Mouse (Mus musculus) heart, embryonic 11.5 days (tissue): ENCODE measurements at regions not wholly inside any gene's neighbourhood (a gene's known extent, or its start where the extent isn't known, plus 50 kb on each side); places are given as distances from the start of the nearest gene placed in this dataset.
A peak's percentile ranks its signal among the peaks of the same experiment; 100 is the strongest.

Experiments used
- ATAC-seq: fragments of 200-750 bp; cut with Nextera tagmentation; replicated peaks from 2 replicates; pipeline ENCODE4 v1.8.0; 2017; ENCODE audit warnings: moderate library complexity; ENCODE audit not compliant: insufficient number of reproducible peaks, low FRiP score, low TSS enrichment
- H3K27ac ChIP-seq: fragments of 300-500 bp; sonication (generic); 2 replicates; pipeline ENCODE4 v1.5.1; 2014; ENCODE audit warnings: mild to moderate bottlenecking, low read depth, low read length
- H3K27me3 ChIP-seq: fragments of 300-500 bp; sonication (generic); 2 replicates; pipeline ENCODE4 v1.6.1; 2014; ENCODE audit warnings: mild to moderate bottlenecking, low read length, mixed read lengths; ENCODE audit not compliant: control insufficient read depth, insufficient read depth
- H3K36me3 ChIP-seq: fragments of 300-500 bp; sonication (generic); 2 replicates; pipeline ENCODE4 v1.6.1; 2014; ENCODE audit warnings: mild to moderate bottlenecking, low read length, moderate library complexity, mixed read lengths; ENCODE audit not compliant: control insufficient read depth, insufficient read depth
- H3K4me1 ChIP-seq: fragments of 300-500 bp; sonication (generic); 2 replicates; pipeline ENCODE4 v1.6.1; 2014; ENCODE audit warnings: low read length; ENCODE audit not compliant: control insufficient read depth, insufficient read depth
- H3K4me2 ChIP-seq: fragments of 300-500 bp; sonication (generic); 2 replicates; pipeline ENCODE4 v1.6.1; 2014; ENCODE audit warnings: mild to moderate bottlenecking, moderate library complexity
- H3K4me3 ChIP-seq: fragments of 300-500 bp; sonication (generic); 2 replicates; pipeline ENCODE4 v1.5.1; 2014; ENCODE audit warnings: low read depth, low read length
- H3K9ac ChIP-seq: fragments of 300-500 bp; sonication (generic); 2 replicates; pipeline ENCODE4 v1.6.1; 2014; ENCODE audit warnings: mild to moderate bottlenecking, low read depth, low read length, moderate library complexity
- H3K9me3 ChIP-seq: fragments of 300-500 bp; sonication (generic); replicated peaks from 2 replicates; pipeline ENCODE4 v1.6.1; 2016; ENCODE audit warnings: low read length; ENCODE audit not compliant: control insufficient read depth
- WGBS: fragments of 180-500 bp; shearing (Covaris S2); extraction: QIAGEN DNeasy Blood & Tissue Kit; methylation state at CpG from one replicate; pipeline ENCODE4 v1.1.7; 2014; ENCODE audit not compliant: insufficient replicate concordance; 5-methylcytosine and 5-hydroxymethylcytosine counted together

DNA sequence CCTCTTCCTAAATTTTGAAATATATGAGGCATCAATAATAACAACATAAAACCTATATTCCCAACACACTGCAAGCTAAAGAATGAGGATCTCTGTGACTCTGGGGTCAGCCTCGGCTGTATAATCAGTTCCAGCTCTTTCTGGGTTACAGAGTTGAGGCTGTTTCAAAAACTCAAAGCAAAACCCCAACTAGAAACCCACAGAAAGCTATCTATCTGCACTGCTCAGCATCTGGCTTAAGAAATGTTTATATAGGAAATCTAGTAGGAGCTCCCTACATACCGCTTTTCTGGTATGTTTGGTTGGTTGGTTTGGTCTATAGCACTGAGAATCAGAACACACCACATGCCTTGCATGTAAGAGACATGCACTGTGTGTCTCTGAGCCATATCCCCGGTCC lies 137.8 kb upstream of the Tyw5 start:
- no peak for ATAC-seq
- no peaks in the 10 kb centered on the region for H3K9me3 ChIP-seq
- peaks cover 13% of the 10 kb centered on the region for H3K4me1 ChIP-seq
- H3K36me3 ChIP-seq: no peaks in the 10 kb centered on the region
- no peak overlapping the region for H3K9ac ChIP-seq
- no peak overlapping the region for H3K27ac ChIP-seq
- H3K4me2 ChIP-seq: no peak overlapping the region
- H3K4me3 ChIP-seq: no peak overlapping the region
- 52% methylated on average over 3 of the region's 3 CpGs for WGBS
- H3K27me3 ChIP-seq: no peaks in the 10 kb centered on the region

DNA sequence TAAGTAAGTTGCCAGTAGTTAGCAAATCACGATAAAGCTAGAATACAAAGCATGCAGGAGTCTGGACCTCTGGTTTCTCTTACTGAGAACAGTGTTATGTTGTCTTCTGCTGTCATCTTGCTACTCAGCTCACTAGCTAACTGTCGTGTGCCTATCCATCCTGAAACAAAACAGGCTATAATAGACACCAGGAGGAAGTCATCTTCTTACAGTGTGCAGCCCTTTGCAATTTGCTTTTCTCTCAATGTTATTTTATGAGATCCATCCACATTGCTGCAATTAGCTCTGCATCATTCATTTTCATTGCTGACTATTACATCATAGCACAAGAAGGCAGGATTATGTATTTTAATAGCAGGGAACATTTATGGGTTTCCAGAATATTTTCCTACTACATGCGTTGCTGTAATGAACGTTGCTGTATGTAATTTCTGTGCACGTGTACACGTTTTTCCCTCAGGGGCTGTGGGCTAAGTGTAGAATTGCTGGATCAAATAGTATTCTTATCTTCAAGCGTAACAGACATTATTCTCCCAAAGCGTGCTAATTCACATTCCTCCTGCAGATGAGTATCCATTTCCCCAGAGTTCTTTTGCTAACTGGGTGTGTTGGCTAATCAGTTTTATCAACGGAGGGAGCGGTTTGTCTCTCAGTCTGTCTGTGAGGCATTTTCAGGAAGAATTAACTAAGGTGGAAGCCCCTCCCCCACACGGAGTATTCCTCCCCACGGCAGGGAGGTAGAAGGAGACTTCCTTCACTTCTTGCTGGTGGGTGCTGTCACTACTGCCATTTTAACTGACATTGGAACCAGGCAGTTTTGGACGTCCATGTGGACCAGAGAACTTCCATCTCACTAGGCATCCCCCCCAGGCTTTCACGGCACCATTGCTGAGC lies 139.1 kb upstream of the Tyw5 start:
- no peak overlapping the region for H3K9ac ChIP-seq
- ATAC-seq: no peak
- no peaks in the 10 kb centered on the region for H3K36me3 ChIP-seq
- no peaks in the 10 kb centered on the region for H3K9me3 ChIP-seq
- no peaks in the 10 kb centered on the region for H3K27me3 ChIP-seq
- H3K4me2 ChIP-seq: peak overlapping the region; percentile 39
- no peak overlapping the region for H3K4me3 ChIP-seq
- H3K4me1 ChIP-seq: peaks cover 13% of the 10 kb centered on the region
- WGBS: 47% methylated on average over 14 of the region's 14 CpGs
- H3K27ac ChIP-seq: no peak overlapping the region

DNA sequence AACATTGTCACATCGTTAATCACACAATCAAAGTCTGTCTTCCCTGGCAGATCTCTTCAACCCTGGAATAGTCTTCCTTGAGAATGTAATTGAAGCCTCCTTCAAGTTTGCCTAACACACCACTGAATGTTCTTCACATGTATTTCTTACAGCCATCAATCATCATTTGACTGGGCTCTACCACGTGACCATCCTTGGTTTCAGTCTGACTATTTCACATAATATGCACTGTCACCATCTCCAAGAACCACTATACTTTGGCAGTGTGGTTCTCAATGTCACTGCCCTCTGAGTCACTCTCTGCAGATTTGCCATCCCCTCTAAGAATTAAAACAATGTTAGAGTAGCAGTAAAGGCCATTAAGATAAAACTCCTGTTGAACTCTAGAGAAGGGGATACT lies 154.6 kb upstream of the Tyw5 start:
- H3K36me3 ChIP-seq: no peaks in the 10 kb centered on the region
- no peaks in the 10 kb centered on the region for H3K9me3 ChIP-seq
- H3K27me3 ChIP-seq: no peaks in the 10 kb centered on the region
- H3K4me3 ChIP-seq: no peak overlapping the region
- WGBS: 81% methylated on average over 2 of the region's 2 CpGs
- no peaks in the 10 kb centered on the region for H3K4me1 ChIP-seq
- no peak overlapping the region for H3K27ac ChIP-seq
- no peak for ATAC-seq
- no peak overlapping the region for H3K9ac ChIP-seq
- no peak overlapping the region for H3K4me2 ChIP-seq

DNA sequence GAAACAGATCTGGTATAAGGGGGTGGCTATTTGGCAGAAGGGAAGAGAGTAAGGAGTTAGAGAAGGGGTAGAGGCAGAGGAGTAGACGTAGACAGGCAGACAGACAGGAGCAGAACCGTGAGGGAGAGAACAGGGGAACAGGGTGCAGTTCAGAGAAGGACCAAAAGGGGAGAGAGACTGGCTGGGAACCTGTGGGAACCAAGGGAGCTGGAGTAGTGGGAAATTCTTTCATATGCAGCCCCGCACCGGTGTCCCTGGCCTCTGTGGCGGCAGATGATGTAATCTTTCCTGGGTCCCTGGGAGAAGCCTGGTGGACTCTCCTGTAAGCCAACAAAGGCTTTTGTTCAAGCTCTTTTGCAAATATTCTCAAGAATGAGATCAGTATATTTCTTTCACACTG lies 157.8 kb upstream of the Tyw5 start:
- Histone ChIP-seq H3K36me3 (no peaks in the 10 kb centered on the region), H3K9ac (no peak overlapping the region), H3K4me3 (no peak overlapping the region), H3K4me1 (no peaks in the 10 kb centered on the region), H3K27ac (no peak overlapping the region), H3K9me3 (no peaks in the 10 kb centered on the region), H3K4me2 (no peak overlapping the region), H3K27me3 (no peaks in the 10 kb centered on the region)
- 46% methylated on average over 5 of the region's 5 CpGs for WGBS
- ATAC-seq: no peak

DNA sequence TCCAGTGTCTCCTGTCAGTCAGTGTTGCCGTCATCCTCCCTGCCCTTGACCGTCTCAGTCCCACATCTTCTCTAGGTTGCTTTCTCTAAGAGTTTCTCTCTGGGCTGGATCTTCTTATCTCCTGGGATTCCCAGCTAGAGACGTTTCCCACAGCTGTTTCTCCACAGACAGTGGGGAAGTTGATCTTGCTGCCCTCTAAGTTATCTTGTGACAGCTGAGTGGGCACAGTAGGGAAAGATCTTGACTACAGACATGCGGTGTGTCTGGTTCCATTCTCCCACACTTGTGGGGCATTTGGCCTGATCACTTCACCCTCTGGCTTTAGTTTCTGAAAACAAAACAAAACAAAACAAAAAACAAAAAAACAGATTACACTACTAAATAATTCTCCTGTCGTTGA lies 165.2 kb upstream of the Tyw5 start:
- ATAC-seq: no peak
- no peaks in the 10 kb centered on the region for H3K9me3 ChIP-seq
- H3K27me3 ChIP-seq: no peaks in the 10 kb centered on the region
- no peak overlapping the region for H3K4me2 ChIP-seq
- H3K9ac ChIP-seq: no peak overlapping the region
- 24% methylated on average over 5 of the region's 5 CpGs for WGBS
- no peaks in the 10 kb centered on the region for H3K36me3 ChIP-seq
- no peak overlapping the region for H3K27ac ChIP-seq
- peaks cover 13% of the 10 kb centered on the region for H3K4me1 ChIP-seq
- no peak overlapping the region for H3K4me3 ChIP-seq

DNA sequence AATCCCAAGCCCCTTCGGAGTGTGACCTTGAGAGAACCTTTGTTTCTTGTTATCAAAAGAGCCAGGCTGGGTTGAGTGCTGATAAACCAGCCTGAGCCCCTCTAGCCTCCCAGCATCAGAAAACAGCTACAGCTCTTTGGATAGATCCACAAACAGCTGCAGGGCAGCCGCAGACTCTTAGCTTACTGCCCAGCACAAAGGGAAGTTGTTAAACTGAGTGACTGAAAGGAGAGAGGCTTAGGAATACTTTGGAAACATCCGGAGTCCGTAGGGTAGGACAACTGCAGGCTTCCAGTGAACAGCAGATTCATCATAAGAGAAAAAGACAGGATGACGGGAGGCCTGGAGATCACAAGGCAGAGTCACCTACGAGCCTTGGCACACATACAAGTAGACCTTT lies 166.9 kb upstream of the Tyw5 start:
- H3K9me3 ChIP-seq: no peaks in the 10 kb centered on the region
- H3K36me3 ChIP-seq: no peaks in the 10 kb centered on the region
- peak overlapping the region; percentile 76 for H3K27ac ChIP-seq
- no peak overlapping the region for H3K4me3 ChIP-seq
- WGBS: 21% methylated on average over 6 of the region's 6 CpGs
- peak overlapping the region; percentile 38 for H3K4me2 ChIP-seq
- H3K4me1 ChIP-seq: peaks cover 13% of the 10 kb centered on the region
- ATAC-seq: no peak
- H3K9ac ChIP-seq: no peak overlapping the region
- no peaks in the 10 kb centered on the region for H3K27me3 ChIP-seq

DNA sequence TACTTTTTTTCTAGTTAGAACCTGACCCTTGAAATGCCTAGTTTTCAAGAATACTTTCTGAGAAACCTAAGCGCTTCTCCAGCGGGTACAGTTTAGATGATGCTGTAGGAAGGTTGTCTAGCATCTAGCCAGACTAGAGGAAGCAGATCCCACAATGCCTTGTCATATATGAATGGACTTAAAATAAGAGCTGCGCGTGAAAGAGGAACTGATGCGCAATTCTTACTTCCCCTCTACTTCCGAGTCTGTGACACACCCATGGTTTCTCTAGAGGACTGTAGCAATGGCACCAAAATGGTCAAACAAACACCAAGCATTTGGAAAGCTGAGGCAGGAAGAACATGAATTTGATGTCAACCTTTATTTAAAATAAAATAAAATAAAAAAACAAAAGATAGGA lies 167.6 kb upstream of the Tyw5 start:
- Histone ChIP-seq H3K4me2 (no peak overlapping the region), H3K9me3 (no peaks in the 10 kb centered on the region), H3K36me3 (no peaks in the 10 kb centered on the region), H3K9ac (no peak overlapping the region), H3K4me1 (peaks cover 13% of the 10 kb centered on the region), H3K27ac (no peak overlapping the region), H3K4me3 (no peak overlapping the region), H3K27me3 (no peaks in the 10 kb centered on the region)
- WGBS: 93% methylated on average over 6 of the region's 6 CpGs
- no peak for ATAC-seq

DNA sequence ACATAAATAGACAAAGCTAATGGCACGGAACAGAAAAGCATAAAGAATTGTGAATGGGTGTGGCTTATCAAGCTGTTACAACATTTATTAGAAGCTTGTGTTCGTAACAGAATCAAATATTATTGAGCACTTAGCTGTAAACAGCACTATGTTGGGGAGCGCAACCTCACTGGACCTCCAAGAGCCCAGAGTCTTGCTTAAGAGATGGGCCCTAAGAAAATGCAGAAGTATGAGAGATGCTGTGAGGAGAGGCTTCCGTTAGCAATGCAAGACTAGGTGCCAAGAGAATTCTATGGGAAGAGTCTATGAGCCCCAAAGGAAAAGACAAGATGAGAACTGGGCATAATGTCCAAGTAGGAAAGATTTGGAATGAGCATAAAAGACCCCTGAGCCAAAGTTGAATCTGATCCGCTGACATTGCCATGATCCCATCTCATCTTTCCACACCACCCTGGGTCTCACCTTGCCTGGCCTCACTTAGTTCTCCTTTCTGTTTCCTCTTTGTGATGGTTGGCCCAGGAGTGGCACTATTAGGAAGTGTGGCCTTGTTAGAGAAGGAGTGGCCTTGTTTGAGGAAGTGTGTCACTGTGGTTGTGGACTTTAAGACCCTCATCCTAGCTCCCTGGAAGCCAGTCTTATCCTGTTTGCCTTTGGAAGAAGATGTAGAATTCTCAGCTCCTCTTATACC lies 169.3 kb upstream of the Tyw5 start:
- no peaks in the 10 kb centered on the region for H3K9me3 ChIP-seq
- no peak overlapping the region for H3K4me2 ChIP-seq
- no peak overlapping the region for H3K9ac ChIP-seq
- no peaks in the 10 kb centered on the region for H3K27me3 ChIP-seq
- WGBS: 90% methylated on average over 5 of the region's 5 CpGs
- no peak overlapping the region for H3K27ac ChIP-seq
- no peaks in the 10 kb centered on the region for H3K36me3 ChIP-seq
- peaks cover 13% of the 10 kb centered on the region for H3K4me1 ChIP-seq
- ATAC-seq: no peak
- no peak overlapping the region for H3K4me3 ChIP-seq
